Mouse (Mus musculus): ENCODE data around the gene Pilra. TPM values are rescaled to one million over a fixed set of nuclear protein-coding genes. Genes with fewer than 3 reads are reported as not detected.

Pilra gene
- polyA plus RNA-seq, 1 experiment from 2014 or later = 1.4 TPM

DNA sequence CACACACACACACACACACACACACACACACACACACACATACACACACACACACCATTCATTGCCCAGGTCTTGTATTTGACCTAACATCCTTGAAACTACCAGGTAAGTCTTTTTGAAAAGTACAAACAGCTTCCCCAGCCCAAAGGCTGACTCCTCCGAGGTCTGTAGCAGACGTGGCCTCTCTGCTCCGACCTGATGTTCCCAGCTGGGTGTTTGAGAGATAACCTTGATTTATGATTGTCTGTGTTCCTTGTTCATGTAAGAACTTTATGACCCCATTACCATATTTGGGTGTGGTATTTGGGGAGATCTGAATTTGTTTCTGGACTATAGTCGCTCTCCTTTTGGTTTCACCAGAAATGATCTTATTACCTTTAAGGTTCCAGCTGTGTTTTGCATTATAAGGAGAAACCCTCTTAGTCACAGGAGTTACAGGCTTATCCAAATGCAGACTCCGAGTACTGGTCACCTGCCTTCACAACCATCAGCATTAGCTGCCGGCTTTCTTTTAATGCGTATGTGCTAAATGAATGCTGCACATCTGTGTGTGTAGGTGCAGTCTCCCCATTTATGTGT is 58.7 kb downstream of the Pilra start:
- Histone ChIP-seq H3K36me3 (peaks cover 24% of the 10 kb centered on the region), H3K27ac (peak overlapping the region; percentile 75; the same call in 1 of the 2 replicates), H3K9me3 (replicated peaks) (no peaks in the 10 kb centered on the region), H3K4me3 (replicated peaks) (no peak overlapping the region), H3K4me2 (0 out of 2 replicates have a peak overlapping the region, but pooled peaks have one; percentile 99), H3K27me3 (no peaks in the 10 kb centered on the region), H3K9ac (peak overlapping the region; percentile 98), H3K4me1 (replicated peaks) (peaks cover 69% of the 10 kb centered on the region)
- DNase-seq (no peak), ATAC-seq (ENCODE audit: low read depth) (no peak)
- 77% methylated on average over 7 of the region's 7 CpGs for WGBS (ENCODE audit: insufficient replicate concordance)

GRCm38 (mm10) chr5:137776408-137776918 is 59.6 kb downstream of the Pilra start:
- H3K9ac ChIP-seq = peak overlapping the region; percentile 22
- H3K36me3 ChIP-seq = peaks cover 15% of the 10 kb centered on the region
- H3K4me2 ChIP-seq = no peak overlapping the region
- peak overlapping the region; percentile 35; the same call in 1 of the 2 replicates for H3K27ac ChIP-seq
- DNase-seq = peak; percentile 48
- no peaks in the 10 kb centered on the region for H3K9me3 ChIP-seq (replicated peaks)
- no peak for ATAC-seq (ENCODE audit: low read depth)
- 18% methylated on average over 5 of the region's 5 CpGs for WGBS (ENCODE audit: insufficient replicate concordance)
- H3K4me3 ChIP-seq (replicated peaks) = no peak overlapping the region
- H3K27me3 ChIP-seq = no peaks in the 10 kb centered on the region
- H3K4me1 ChIP-seq (replicated peaks) = peaks cover 65% of the 10 kb centered on the region

- ATAC-seq (ENCODE audit: low read depth) = no peak
- Histone ChIP-seq H3K9me3 (replicated peaks) (no peaks in the 10 kb centered on the region), H3K4me2 (no peak overlapping the region), H3K9ac (peak overlapping the region; percentile 22; the same call in 1 of the 2 replicates), H3K27ac (peak overlapping the region; percentile 35; the same call in 1 of the 2 replicates), H3K27me3 (no peaks in the 10 kb centered on the region), H3K4me1 (replicated peaks) (peaks cover 64% of the 10 kb centered on the region), H3K4me3 (replicated peaks) (no peak overlapping the region), H3K36me3 (peaks cover 8% of the 10 kb centered on the region)
- WGBS (ENCODE audit: insufficient replicate concordance) = 90% methylated on average over 2 of the region's 2 CpGs
- no peak for DNase-seq
Measured at GRCm38 (mm10) chr5:137775587-137776290, 60.3 kb downstream of the Pilra start.

DNA sequence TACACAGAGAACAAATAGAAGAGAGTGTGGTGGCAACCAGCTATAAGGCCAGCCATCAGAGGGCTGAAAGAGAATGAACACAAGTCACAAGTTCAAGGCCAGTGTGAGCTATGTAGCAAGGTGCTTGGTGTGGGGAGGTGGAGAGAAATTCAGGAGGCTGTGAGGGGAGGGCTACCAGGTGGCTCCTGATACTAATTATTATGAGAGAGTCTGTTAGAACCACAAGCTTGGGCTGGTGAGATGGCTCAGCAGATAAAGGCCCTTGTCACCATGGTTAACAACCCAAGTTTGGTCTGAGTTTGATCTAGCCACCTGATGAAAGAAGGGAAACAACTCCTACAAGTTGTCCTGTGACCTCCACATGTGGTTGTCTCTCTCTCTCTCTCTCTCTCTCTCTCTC is 63.3 kb downstream of the Pilra start:
- Histone ChIP-seq H3K9me3 (replicated peaks) (no peaks in the 10 kb centered on the region), H3K4me3 (replicated peaks) (no peak overlapping the region), H3K27me3 (no peaks in the 10 kb centered on the region), H3K9ac (no peak overlapping the region), H3K36me3 (no peaks in the 10 kb centered on the region), H3K4me1 (replicated peaks) (peaks cover 44% of the 10 kb centered on the region), H3K27ac (no peak overlapping the region), H3K4me2 (no peak overlapping the region)
- DNase-seq = no peak
- no peak for ATAC-seq (ENCODE audit: low read depth)

Other genes starting within 250 kb of the Pilra start
- gene Mospd3, start 235.2 kb downstream of the Pilra start, polyA plus RNA-seq (2015; fragmentation: Nextera tagmentation; extraction: Ambion mirVana) = 32.3 and 32.8 TPM in 2 replicates
- 15.5 and 16.1 TPM in 2 replicates for gene Pcolce, start 222.5 kb downstream of the Pilra start, polyA plus RNA-seq (2015; fragmentation: Nextera tagmentation; extraction: Ambion mirVana)
- gene Fbxo24, start 207.3 kb downstream of the Pilra start, polyA plus RNA-seq (2015; fragmentation: Nextera tagmentation; extraction: Ambion mirVana) = 0.08 TPM in 1 of 2 replicates, not detected in the other
- 24.8 and 32.0 TPM in 2 replicates for gene Lrch4, start 207.2 kb downstream of the Pilra start, polyA plus RNA-seq (2015; fragmentation: Nextera tagmentation; extraction: Ambion mirVana)
- 3.4 and 4.1 TPM in 2 replicates for gene Gm20605, start 207.1 kb downstream of the Pilra start, polyA plus RNA-seq (2015; fragmentation: Nextera tagmentation; extraction: Ambion mirVana)
- gene Sap25, start 194.9 kb downstream of the Pilra start, polyA plus RNA-seq (2015; fragmentation: Nextera tagmentation; extraction: Ambion mirVana) = 2.8 and 3.4 TPM in 2 replicates
- 0.13 TPM in 1 of 2 replicates, not detected in the other for gene Irs3, start 190.6 kb downstream of the Pilra start, polyA plus RNA-seq (2015; fragmentation: Nextera tagmentation; extraction: Ambion mirVana)
- gene Agfg2, start 151.6 kb downstream of the Pilra start, polyA plus RNA-seq (2015; fragmentation: Nextera tagmentation; extraction: Ambion mirVana) = 32.1 and 37.8 TPM in 2 replicates
- 0.17 and 0.19 TPM in 2 replicates for gene Nyap1, start 94.7 kb downstream of the Pilra start, polyA plus RNA-seq (2015; fragmentation: Nextera tagmentation; extraction: Ambion mirVana)
- gene Tsc22d4, start 90.6 kb downstream of the Pilra start, polyA plus RNA-seq (2015; fragmentation: Nextera tagmentation; extraction: Ambion mirVana) = 66.8 and 69.1 TPM in 2 replicates
- gene Ppp1r35, start 57.4 kb downstream of the Pilra start, polyA plus RNA-seq (2015; fragmentation: Nextera tagmentation; extraction: Ambion mirVana) = 17.8 and 20.1 TPM in 2 replicates
- 4.5 and 4.9 TPM in 2 replicates for gene Mepce, start 48.6 kb downstream of the Pilra start, polyA plus RNA-seq (2015; fragmentation: Nextera tagmentation; extraction: Ambion mirVana)
- 3.5 and 4.8 TPM in 2 replicates for gene Zcwpw1, start 48.5 kb downstream of the Pilra start, polyA plus RNA-seq (2015; fragmentation: Nextera tagmentation; extraction: Ambion mirVana)
- gene Pilrb1, start 21.8 kb upstream of the Pilra start, polyA plus RNA-seq (2015; fragmentation: Nextera tagmentation; extraction: Ambion mirVana) = 2.1 TPM in 2 replicates
- 1.6 and 2.1 TPM in 2 replicates for gene Pilrb2, start 35.5 kb upstream of the Pilra start, polyA plus RNA-seq (2015; fragmentation: Nextera tagmentation; extraction: Ambion mirVana)
- gene Cyp3a13, start 85.3 kb upstream of the Pilra start, polyA plus RNA-seq (2015; fragmentation: Nextera tagmentation; extraction: Ambion mirVana) = 1.5 and 1.8 TPM in 2 replicates
- 0.03 TPM in 1 of 2 replicates, not detected in the other for gene Gjc3, start 126.8 kb upstream of the Pilra start, polyA plus RNA-seq (2015; fragmentation: Nextera tagmentation; extraction: Ambion mirVana)
- 0.38 and 0.44 TPM in 2 replicates for gene Azgp1, start 145.2 kb upstream of the Pilra start, polyA plus RNA-seq (2015; fragmentation: Nextera tagmentation; extraction: Ambion mirVana)
- not detected in 2 replicates for gene Smok3a, start 185.0 kb upstream of the Pilra start, polyA plus RNA-seq (2015; fragmentation: Nextera tagmentation; extraction: Ambion mirVana)
- gene Smok3b, start 185.1 kb upstream of the Pilra start, polyA plus RNA-seq (2015; fragmentation: Nextera tagmentation; extraction: Ambion mirVana) = not detected in 2 replicates
- not detected in 2 replicates for gene Smok3c, start 216.9 kb upstream of the Pilra start, polyA plus RNA-seq (2015; fragmentation: Nextera tagmentation; extraction: Ambion mirVana)
- 3.8 and 5.2 TPM in 2 replicates for gene Zkscan1, start 248.8 kb upstream of the Pilra start, polyA plus RNA-seq (2015; fragmentation: Nextera tagmentation; extraction: Ambion mirVana)